ENCODE assay signal across 26 mouse cellular contexts in genomic region chr8:119072291-119072690, GRCm38 (mm10).
DNase-seq lines count a peak whose midpoint lies in the region; ATAC-seq and TF ChIP-seq lines count a peak whose summit lies in the region.
"Had no signal": no experiment of that assay in that cellular context is flagged by ENCODE, and none has a peak within 500 bp of the region (broad histone marks: within the 10 kb centered on the region; RNA-seq: fewer than 3 reads in every experiment).

No protein-coding gene starts in this region.

- DNase-seq in heart, adult 2 months = peak in 1 of 2 experiments; percentile 32
- DNase-seq in heart, postnatal 10 days = peak; percentile 4 to 16
- no peak for DNase-seq in heart, embryonic 10.5 days (ENCODE audit: low spot score)
- peak; percentile 34 for DNase-seq in brain, adult 2 months (ENCODE audit: low read depth, low spot score)
- no peak for DNase-seq in layer of hippocampus, adult 11-12 months (ENCODE audit: low spot score)
- DNase-seq: adrenal gland, adult 2 months; adrenal gland, postnatal 14 days; cerebellum, adult 11-12 months; cerebellum, adult 8-10 months; cerebellum, postnatal 10 days; cerebellum, postnatal 36 days; embryo, embryonic 11 days; gastrocnemius, postnatal 14 days; kidney, adult 11 months had no signal

- peak overlapping the region; percentile 34 for H3K27ac ChIP-seq in heart, adult 2 months
- H3K27ac ChIP-seq in heart, embryonic 12.5 days (ENCODE audit: poor library complexity, severe bottlenecking) = no peak overlapping the region
- H3K27ac ChIP-seq in heart, embryonic 10.5 days = no peak overlapping the region
- H3K27ac ChIP-seq: embryonic facial prominence, embryonic 10.5 days; embryonic facial prominence, embryonic 13.5 days; forebrain, embryonic 12.5 days; forebrain, embryonic 15.5 days; heart, embryonic 15.5 days; hindbrain, embryonic 10.5 days; hindbrain, embryonic 13.5 days; intestine, embryonic 15.5 days had no signal

- ATAC-seq in heart, embryonic 12.5 days (ENCODE audit: insufficient number of reproducible peaks, low FRiP score) = no peak
- ATAC-seq: CD4-positive, CD25-positive, alpha-beta regulatory T cell, adult 4 months; forebrain, embryonic 15.5 days; hindbrain, embryonic 16.5 days; intestine, embryonic 15.5 days had no signal

- H3K36me3 ChIP-seq in heart, adult 2 months (ENCODE audit: control insufficient read depth, insufficient read depth, low read length) = no peaks in the 10 kb centered on the region
- no peaks in the 10 kb centered on the region for H3K36me3 ChIP-seq in heart, embryonic 12.5 days
- no peaks in the 10 kb centered on the region for H3K36me3 ChIP-seq in heart, embryonic 10.5 days
- H3K36me3 ChIP-seq: embryonic facial prominence, embryonic 10.5 days; embryonic facial prominence, embryonic 13.5 days; forebrain, embryonic 12.5 days; forebrain, embryonic 15.5 days; heart, embryonic 15.5 days; hindbrain, embryonic 10.5 days; hindbrain, embryonic 13.5 days; intestine, embryonic 15.5 days had no signal

- intact Hi-C loops in heart, adult 2 months (cut with DNase I) = loop anchor here (5.0 kb wide), 1 partner anchor 310 kb away; no protein-coding TSS in a partner anchor
- intact Hi-C loops in heart, postnatal 10 days (cut with DNase I) = no loop called here

- no peak for TF ChIP-seq POLR2A in heart, adult 2 months (IDR thresholded peaks at IDR 0.05; ENCODE audit: insufficient read depth, low read depth, low read length)

- no peaks in the 10 kb centered on the region for H3K9me3 ChIP-seq in heart, embryonic 12.5 days (replicated peaks)
- H3K9me3 ChIP-seq in heart, embryonic 10.5 days = no peaks in the 10 kb centered on the region
- H3K9me3 ChIP-seq: embryonic facial prominence, embryonic 10.5 days; embryonic facial prominence, embryonic 13.5 days; forebrain, embryonic 12.5 days; forebrain, embryonic 15.5 days; heart, embryonic 15.5 days; hindbrain, embryonic 10.5 days; hindbrain, embryonic 13.5 days; intestine, embryonic 15.5 days had no signal

- H3K27me3 ChIP-seq in heart, adult 2 months (ENCODE audit: control insufficient read depth, insufficient read depth, low read length) = no peaks in the 10 kb centered on the region
- H3K27me3 ChIP-seq in heart, embryonic 12.5 days (replicated peaks) = no peaks in the 10 kb centered on the region
- no peaks in the 10 kb centered on the region for H3K27me3 ChIP-seq in heart, embryonic 10.5 days (ENCODE audit: insufficient read depth, poor library complexity, severe bottlenecking)
- H3K27me3 ChIP-seq: embryonic facial prominence, embryonic 13.5 days; forebrain, embryonic 12.5 days; forebrain, embryonic 15.5 days; heart, embryonic 15.5 days; hindbrain, embryonic 13.5 days; intestine, embryonic 15.5 days had no signal

- no peak overlapping the region for H3K4me2 ChIP-seq in heart, embryonic 12.5 days
- H3K4me2 ChIP-seq: embryonic facial prominence, embryonic 13.5 days; forebrain, embryonic 12.5 days; forebrain, embryonic 15.5 days; heart, embryonic 15.5 days; hindbrain, embryonic 13.5 days; intestine, embryonic 15.5 days had no signal

- no peak overlapping the region for H3K9ac ChIP-seq in heart, adult 2 months (ENCODE audit: low read depth, low read length)
- H3K9ac ChIP-seq in heart, embryonic 12.5 days = no peak overlapping the region
- H3K9ac ChIP-seq: embryonic facial prominence, embryonic 13.5 days; forebrain, embryonic 12.5 days; forebrain, embryonic 15.5 days; heart, embryonic 15.5 days; hindbrain, embryonic 13.5 days; intestine, embryonic 15.5 days had no signal

- H3K4me3 ChIP-seq in heart, adult 2 months = no peak overlapping the region
- H3K4me3 ChIP-seq in heart, embryonic 12.5 days = no peak overlapping the region
- no peak overlapping the region for H3K4me3 ChIP-seq in heart, embryonic 10.5 days
- H3K4me3 ChIP-seq: embryonic facial prominence, embryonic 10.5 days; embryonic facial prominence, embryonic 13.5 days; erythroblast, embryonic 14.5 days; forebrain, embryonic 12.5 days; forebrain, embryonic 15.5 days; heart, embryonic 15.5 days; hindbrain, embryonic 10.5 days; hindbrain, embryonic 13.5 days; intestine, embryonic 15.5 days had no signal

- WGBS in heart, adult 2 months = 66% methylated on average over 6 of the region's 6 CpGs
- WGBS in heart, embryonic 12.5 days = 81% methylated on average over 6 of the region's 6 CpGs
- WGBS in heart, embryonic 10.5 days = 74% methylated on average over 6 of the region's 6 CpGs

- TF ChIP-seq EP300 in heart, adult 2 months (IDR thresholded peaks at IDR 0.05; ENCODE audit: insufficient read depth, low read depth, low read length) = no peak

- H3K79me2 ChIP-seq in heart, adult 2 months (replicated peaks; ENCODE audit: control insufficient read depth, insufficient read depth, low read length) = no peaks in the 10 kb centered on the region

- H3K4me1 ChIP-seq in heart, adult 2 months (ENCODE audit: control insufficient read depth, insufficient read depth, low read length) = no peaks in the 10 kb centered on the region
- H3K4me1 ChIP-seq in heart, embryonic 12.5 days (replicated peaks) = no peaks in the 10 kb centered on the region
- peaks cover 4% of the 10 kb centered on the region for H3K4me1 ChIP-seq in heart, embryonic 10.5 days
- H3K4me1 ChIP-seq: embryonic facial prominence, embryonic 13.5 days; forebrain, embryonic 12.5 days; forebrain, embryonic 15.5 days; heart, embryonic 15.5 days; hindbrain, embryonic 13.5 days; intestine, embryonic 15.5 days had no signal

- TF ChIP-seq CTCF in heart, adult 2 months (IDR thresholded peaks at IDR 0.05) = no peak

Comparison
In these comparisons a context has a peak if more than half of its experiments do, and no peak if none do; other contexts are left out.
1. DNase-seq: peak in heart, postnatal 10 days (2 of 2) and brain, adult 2 months (single experiment); none in heart, embryonic 10.5 days (single experiment) and layer of hippocampus, adult 11-12 months (single experiment).